Mouse (Mus musculus) activated CD4-positive, CD25-positive, alpha-beta regulatory T cell (primary cell): Measurements from ENCODE around the gene 1810013L24Rik. TPM values are rescaled to one million over a fixed set of nuclear protein-coding genes. Genes with fewer than 3 reads are reported as not detected.

Source experiments
- polyA plus RNA-seq, 2 experiments: library from polyadenylated mRNA; unstranded; fragments of 100-300 nt; shearing (Covaris generic); gene quantifications; one replicate each; pipeline ENCODE4 v1.2.1; 2017

Gene 1810013L24Rik
- 10 to 100 TPM; 29.1 to 46.7 TPM for polyA plus RNA-seq

DNA sequence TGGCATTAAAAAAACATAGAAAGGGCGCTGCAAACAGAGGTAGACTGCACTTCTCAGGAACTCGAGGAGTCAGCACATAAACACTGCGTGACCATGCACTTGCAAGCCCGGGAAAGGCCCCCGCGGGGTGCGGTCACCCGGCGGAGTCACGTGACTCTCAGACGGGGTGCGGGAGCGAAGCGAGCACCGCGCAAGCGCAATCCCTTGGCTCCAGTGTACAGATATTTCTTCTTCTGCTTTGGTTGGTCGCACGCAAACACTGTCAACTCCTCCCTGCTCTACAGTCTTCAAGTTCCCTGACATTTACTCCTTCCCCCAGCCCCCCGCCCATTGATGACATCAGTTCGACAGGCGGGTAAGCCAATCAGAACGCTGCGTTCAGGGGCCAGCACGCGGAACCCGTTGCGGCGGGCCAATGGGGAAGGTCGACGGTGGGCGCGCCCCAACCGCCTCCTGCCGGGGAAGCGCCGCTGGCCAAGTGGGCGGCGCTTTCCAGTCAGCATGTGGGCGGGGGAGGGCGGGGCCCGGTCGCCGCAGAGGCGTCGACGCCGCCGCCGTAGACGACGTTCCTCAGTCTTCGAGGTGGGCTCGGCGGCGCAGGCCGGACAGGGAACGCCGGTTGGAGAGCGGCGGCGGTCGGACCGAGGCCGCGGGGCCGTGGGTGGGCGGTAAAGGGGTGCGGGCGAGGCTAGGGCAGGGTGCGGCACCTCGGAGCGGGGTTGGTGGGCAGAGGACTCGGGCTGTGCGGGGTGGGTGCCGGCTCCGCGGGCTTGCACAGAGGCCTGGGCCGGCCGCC lies at the start of gene 1810013L24Rik:
Gene 1810013L24Rik (plus strand): TSS at position 537 of the 796 bp plus-strand sequence.

DNA sequence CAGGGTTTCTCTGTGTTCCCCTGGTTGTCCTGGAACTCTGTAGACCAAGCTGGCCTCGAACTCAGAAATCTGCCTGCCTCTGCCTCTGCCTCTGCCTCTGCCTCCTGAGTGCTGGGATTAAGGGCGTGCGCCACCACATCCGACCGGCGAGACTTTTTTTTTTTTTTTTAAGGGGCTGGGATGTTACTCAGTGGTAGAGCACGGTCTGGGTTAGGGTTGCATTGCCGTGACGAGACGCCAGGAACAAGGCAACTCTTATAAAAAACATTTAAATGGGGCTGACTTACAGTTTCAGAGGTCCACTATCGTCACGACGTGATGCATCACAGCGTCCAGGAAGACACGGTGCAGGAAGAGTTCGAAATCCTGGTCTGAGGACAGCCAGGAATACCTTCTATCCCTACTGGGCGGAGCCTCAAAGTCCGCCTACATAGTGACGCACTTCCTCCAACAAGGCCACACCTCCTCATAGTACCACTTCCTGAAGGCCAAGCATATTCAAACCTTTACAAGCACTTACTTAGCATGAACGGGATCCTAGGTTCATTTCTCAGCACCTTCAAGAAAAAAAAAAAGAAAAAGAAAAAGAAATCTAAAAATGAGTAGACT lies 37.8 kb upstream of the 1810013L24Rik start, which contains the start of gene Usp7:
Gene Usp7 (minus strand): TSS at position 360 of the 609 bp plus-strand sequence.

Other genes starting within 250 kb of the 1810013L24Rik start
- gene Pmm2, start 192.4 kb upstream of the 1810013L24Rik start, polyA plus RNA-seq = 100 to 1,000 TPM; 102 to 104 TPM
- 10 to 100 TPM; 14.1 to 14.6 TPM for gene Tmem186, start 192.4 kb upstream of the 1810013L24Rik start, polyA plus RNA-seq
- gene Carhsp1, start 157.9 kb upstream of the 1810013L24Rik start, polyA plus RNA-seq = 10 to 100 TPM; 30.5 to 52.2 TPM
- gene Gm5767, start 149.3 kb upstream of the 1810013L24Rik start, polyA plus RNA-seq = not detected
- gene Usp7, start 37.8 kb upstream of the 1810013L24Rik start, polyA plus RNA-seq = 10 to 100 TPM; 90.1 to 92.2 TPM